Mouse (Mus musculus) midbrain, embryonic 13.5 days (tissue): ENCODE data around the gene Luc7l2. TPM values are rescaled to one million over a fixed set of nuclear protein-coding genes. Genes with fewer than 3 reads are reported as not detected.

ENCODE experiments used
- ATAC-seq: fragments of 200-750 bp; cut with Nextera tagmentation; 2 replicates; pipeline ENCODE4 v1.8.0; 2017; ENCODE audit warnings: mild to moderate bottlenecking, moderate TSS enrichment, moderate library complexity
- H3K27ac ChIP-seq: fragments of 300-500 bp; sonication (generic); 2 replicates; pipeline ENCODE4 v1.5.1; 2015; ENCODE audit warnings: inconsistent platforms, mild to moderate bottlenecking, moderate library complexity
- H3K27me3 ChIP-seq: fragments of 300-500 bp; sonication (generic); 2 replicates; pipeline ENCODE4 v1.6.1; 2015; ENCODE audit warnings: mild to moderate bottlenecking, inconsistent platforms
- H3K36me3 ChIP-seq: fragments of 300-500 bp; sonication (generic); 2 replicates; pipeline ENCODE4 v1.6.1; 2015; ENCODE audit warnings: mild to moderate bottlenecking, inconsistent platforms
- H3K4me1 ChIP-seq: fragments of 300-500 bp; sonication (generic); replicated peaks from 2 replicates; pipeline ENCODE4 v1.6.1; 2015; ENCODE audit warnings: inconsistent platforms
- H3K4me2 ChIP-seq: fragments of 300-500 bp; sonication (generic); replicated peaks from 2 replicates; pipeline ENCODE4 v1.6.1; 2015; ENCODE audit warnings: moderate library complexity, mild to moderate bottlenecking, inconsistent platforms
- H3K4me3 ChIP-seq: fragments of 300-500 bp; sonication (generic); replicated peaks from 2 replicates; pipeline ENCODE4 v1.5.1; 2015; ENCODE audit warnings: mild to moderate bottlenecking, inconsistent platforms
- H3K9ac ChIP-seq: fragments of 300-500 bp; sonication (generic); replicated peaks from 2 replicates; pipeline ENCODE4 v1.6.1; 2015; ENCODE audit warnings: mild to moderate bottlenecking, inconsistent platforms
- H3K9me3 ChIP-seq: fragments of 300-500 bp; sonication (generic); 2 replicates; pipeline ENCODE4 v1.6.1; 2016; ENCODE audit warnings: mild to moderate bottlenecking, inconsistent platforms
- WGBS: fragments of 180-500 bp; shearing (Covaris S2); methylation state at CpG from one replicate; pipeline ENCODE4 v1.1.7; 2015; 5-methylcytosine and 5-hydroxymethylcytosine counted together
- microRNA-seq: library from miRNA; unstranded; fragments of <30 nt; microRNA quantifications from one replicate; pipeline ENCODE4, GENCODE M21; 2016
- polyA plus RNA-seq: library from polyadenylated mRNA; unstranded; fragments of >200 nt; fragmentation: Nextera tagmentation; extraction: Ambion mirVana; gene quantifications from 2 replicates; pipeline ENCODE4 v1.2.1, GENCODE M21; 2015

Luc7l2 gene
- polyA plus RNA-seq, 1 experiment from 2014 or later: 38.6 TPM

GRCm38 (mm10) chr6:38636852-38637618 is 85.9 kb downstream of the Luc7l2 start, which contains the start of gene Klrg2:
Gene Klrg2, minus strand, starts transcription at chr6:38637242.
- whole genome bisulfite sequencing: 2% methylated on average over 60 of the region's 60 CpGs
- peaks cover 81% of the 10 kb centered on the region for H3K27me3 ChIP-seq
- no peaks in the 10 kb centered on the region for H3K9me3 ChIP-seq
- peak within 1 kb of the TSS; percentile 64 for H3K9ac ChIP-seq
- no peaks in the 10 kb centered on the region for H3K36me3 ChIP-seq
- peak within 1 kb of the TSS; percentile 59 for H3K4me3 ChIP-seq
- H3K4me1 ChIP-seq: peaks cover 19% of the 10 kb centered on the region
- peak; percentile 84 for ATAC-seq
- H3K27ac ChIP-seq: no peak within 1 kb of the TSS
- H3K4me2 ChIP-seq: peak within 1 kb of the TSS; percentile 98

- Histone ChIP-seq H3K4me2 (no peak overlapping the region), H3K9me3 (no peaks in the 10 kb centered on the region), H3K4me1 (peaks cover 19% of the 10 kb centered on the region), H3K4me3 (no peak overlapping the region), H3K36me3 (no peaks in the 10 kb centered on the region), H3K27ac (no peak overlapping the region), H3K9ac (no peak overlapping the region), H3K27me3 (peaks cover 62% of the 10 kb centered on the region)
- no peak for ATAC-seq
- 81% methylated on average over 11 of the region's 11 CpGs for WGBS
Measured at GRCm38 (mm10) chr6:38640401-38640800, 89.3 kb downstream of the Luc7l2 start.

GRCm38 (mm10) chr6:38641228-38641627 is 90.1 kb downstream of the Luc7l2 start:
- Histone ChIP-seq H3K27ac (no peak overlapping the region), H3K27me3 (peaks cover 54% of the 10 kb centered on the region), H3K4me2 (no peak overlapping the region), H3K36me3 (no peaks in the 10 kb centered on the region), H3K4me3 (no peak overlapping the region), H3K9me3 (no peaks in the 10 kb centered on the region), H3K9ac (no peak overlapping the region), H3K4me1 (peaks cover 13% of the 10 kb centered on the region)
- no peak for ATAC-seq
- WGBS: 70% methylated on average over 5 of the region's 5 CpGs

DNA sequence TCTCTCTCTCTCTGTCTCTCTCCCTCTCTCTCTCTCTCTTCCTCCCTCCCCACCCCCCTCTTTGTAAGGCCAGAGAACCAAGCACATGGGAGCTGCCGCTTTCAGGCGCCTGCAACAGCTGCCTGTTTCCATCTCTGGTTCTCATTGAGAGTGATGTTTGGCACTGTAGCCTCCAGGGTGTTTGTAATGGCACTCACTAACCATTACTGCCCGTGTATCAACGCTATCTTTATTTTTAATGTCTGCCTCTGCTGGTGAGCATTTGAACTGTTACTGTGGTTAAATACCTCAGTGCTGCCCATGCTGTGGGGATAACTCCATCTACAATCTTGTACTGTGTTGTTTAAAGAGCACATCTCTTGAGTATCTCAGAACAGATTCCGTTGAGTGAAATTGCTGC is 90.5 kb downstream of the Luc7l2 start:
- 61% methylated on average over 5 of the region's 5 CpGs for WGBS

DNA sequence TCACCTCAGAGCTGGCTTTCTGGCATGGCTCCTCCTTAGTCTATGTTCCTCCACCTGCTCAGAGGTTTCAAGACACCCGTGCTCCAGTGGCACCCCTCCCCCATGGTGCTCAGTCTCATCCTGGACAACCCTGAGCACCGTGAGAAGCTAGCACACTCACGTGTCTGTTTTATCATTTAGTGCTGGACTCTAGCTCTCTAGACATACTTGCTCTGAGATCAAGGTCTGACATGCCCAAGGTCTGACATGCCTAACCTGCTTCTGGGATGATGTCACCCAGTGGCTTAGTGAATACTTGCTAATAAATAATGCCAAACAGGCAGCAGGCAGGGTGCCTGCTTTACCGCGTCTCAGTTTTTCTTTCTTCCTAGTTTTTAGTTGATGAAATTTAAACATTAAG is 91.5 kb downstream of the Luc7l2 start:
- no peak overlapping the region for H3K27ac ChIP-seq
- WGBS: 82% methylated on average over 5 of the region's 5 CpGs
- no peak overlapping the region for H3K9ac ChIP-seq
- no peak overlapping the region for H3K4me3 ChIP-seq
- peaks cover 40% of the 10 kb centered on the region for H3K27me3 ChIP-seq
- H3K36me3 ChIP-seq: no peaks in the 10 kb centered on the region
- no peaks in the 10 kb centered on the region for H3K9me3 ChIP-seq
- ATAC-seq: no peak
- no peak overlapping the region for H3K4me2 ChIP-seq
- no peaks in the 10 kb centered on the region for H3K4me1 ChIP-seq

More for the DNA sequence above, 90.5 kb downstream of the Luc7l2 start:
- Histone ChIP-seq H3K27ac (no peak overlapping the region), H3K4me3 (no peak overlapping the region), H3K4me1 (peaks cover 9% of the 10 kb centered on the region), H3K9me3 (no peaks in the 10 kb centered on the region), H3K36me3 (no peaks in the 10 kb centered on the region), H3K9ac (no peak overlapping the region), H3K4me2 (no peak overlapping the region), H3K27me3 (peaks cover 50% of the 10 kb centered on the region)
- ATAC-seq: peak; percentile 15; the same call in 1 of the 2 replicates

GRCm38 (mm10) chr6:38643039-38643438 is 91.9 kb downstream of the Luc7l2 start:
- Histone ChIP-seq H3K27me3 (peaks cover 36% of the 10 kb centered on the region), H3K4me3 (no peak overlapping the region), H3K4me1 (no peaks in the 10 kb centered on the region), H3K27ac (no peak overlapping the region), H3K9ac (no peak overlapping the region), H3K36me3 (no peaks in the 10 kb centered on the region), H3K4me2 (no peak overlapping the region), H3K9me3 (no peaks in the 10 kb centered on the region)
- no peak for ATAC-seq
- WGBS: 76% methylated on average over 3 of the region's 3 CpGs

- Histone ChIP-seq H3K9ac (no peak overlapping the region), H3K27ac (no peak overlapping the region), H3K4me2 (no peak overlapping the region), H3K36me3 (no peaks in the 10 kb centered on the region), H3K4me1 (no peaks in the 10 kb centered on the region), H3K4me3 (no peak overlapping the region), H3K27me3 (no peaks in the 10 kb centered on the region), H3K9me3 (no peaks in the 10 kb centered on the region)
- 70% methylated on average over 3 of the region's 3 CpGs for WGBS
- ATAC-seq: no peak
Measured at GRCm38 (mm10) chr6:38649545-38649944, 98.4 kb downstream of the Luc7l2 start.

GRCm38 (mm10) chr6:38650263-38650937 is 99.3 kb downstream of the Luc7l2 start:
- 41% methylated on average over 14 of the region's 14 CpGs for WGBS
- ATAC-seq: peak; percentile 86
- Histone ChIP-seq H3K4me2 (no peak overlapping the region), H3K4me1 (no peaks in the 10 kb centered on the region), H3K9me3 (no peaks in the 10 kb centered on the region), H3K4me3 (no peak overlapping the region), H3K27ac (no peak overlapping the region), H3K36me3 (no peaks in the 10 kb centered on the region), H3K9ac (no peak overlapping the region), H3K27me3 (no peaks in the 10 kb centered on the region)

Small RNA genes within 50 kb of the gene (microRNA-seq; reads per million reads assigned to microRNA genes)
- not detected for gene Mir7670

Other genes starting within 250 kb of the Luc7l2 start
- gene Zc3hav1, start 196.7 kb upstream of the Luc7l2 start, polyA plus RNA-seq: 0.92 and 1.3 TPM in 2 replicates
- 9.9 and 10.1 TPM in 2 replicates for gene Ttc26, start 169.9 kb upstream of the Luc7l2 start, polyA plus RNA-seq
- gene Ubn2, start 117.4 kb upstream of the Luc7l2 start, polyA plus RNA-seq: 27.0 and 29.6 TPM in 2 replicates
- 168 and 175 TPM in 2 replicates for gene Fmc1, start 17.8 kb upstream of the Luc7l2 start, polyA plus RNA-seq
- 0.12 TPM in 1 of 2 replicates, not detected in the other for gene Klrg2, start 85.9 kb downstream of the Luc7l2 start, polyA plus RNA-seq
- gene Clec2l, start 111.7 kb downstream of the Luc7l2 start, polyA plus RNA-seq: 5.6 and 6.2 TPM in 2 replicates